ENCODE assay signal across 7 mouse cellular contexts in the genomic region with DNA sequence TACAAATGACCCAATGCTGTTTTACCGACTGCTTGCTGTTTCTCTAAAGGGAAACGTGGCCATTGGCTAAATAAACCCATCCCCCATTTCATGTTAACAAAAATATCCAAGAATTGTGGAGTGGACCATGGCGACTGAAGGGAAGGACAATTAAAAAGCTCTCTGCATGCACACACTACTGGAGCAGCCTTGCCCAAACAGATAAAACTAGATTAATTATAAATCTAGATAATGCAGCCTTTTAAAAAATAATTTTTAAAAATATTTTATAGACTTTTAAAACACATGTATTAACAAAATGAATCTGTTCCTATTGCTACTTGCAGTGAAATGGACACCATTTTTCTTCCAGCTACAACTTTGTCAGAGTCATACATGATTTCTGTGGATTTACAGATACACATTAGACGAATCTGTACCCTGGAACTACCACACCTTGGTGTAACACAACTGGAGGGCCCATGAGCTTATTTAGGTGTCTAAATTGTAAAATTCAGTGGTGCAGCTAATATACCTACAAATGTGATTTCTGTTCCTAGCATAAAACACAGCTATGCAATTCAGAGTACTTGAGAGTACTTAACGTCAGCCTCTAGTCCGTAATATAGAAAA. TPM values are rescaled to one million over a fixed set of nuclear protein-coding genes. Genes with fewer than 3 reads are reported as not detected.
DNase-seq lines count a peak whose midpoint lies in the region; ATAC-seq lines count a peak whose summit lies in the region.

No protein-coding gene starts in this region.

- peaks cover 21% of the 10 kb centered on the region for H3K4me1 ChIP-seq in lung, embryonic 15.5 days
- peaks cover 39% of the 10 kb centered on the region for H3K4me1 ChIP-seq in forebrain, embryonic 13.5 days
- H3K4me1 ChIP-seq in limb, embryonic 13.5 days, result peaks cover 11% of the 10 kb centered on the region
- no peaks in the 10 kb centered on the region for H3K4me1 ChIP-seq in stomach, embryonic 15.5 days

- no peak; the same call in 1 of the 2 replicates for ATAC-seq in lung, embryonic 15.5 days (ENCODE audit: borderline replicate concordance, extremely low read depth, low FRiP score, low TSS enrichment)
- ATAC-seq in forebrain, embryonic 13.5 days, result no peak
- ATAC-seq in limb, embryonic 13.5 days (ENCODE audit: low FRiP score, low read depth), result no peak; the same call in 1 of the 2 replicates
- ATAC-seq in stomach, embryonic 15.5 days (ENCODE audit: insufficient read depth, low FRiP score, low read depth), result no peak

- 23% methylated on average over 6 of the region's 6 CpGs for WGBS in lung, embryonic 15.5 days
- WGBS in forebrain, embryonic 13.5 days, result 18% methylated on average over 6 of the region's 6 CpGs
- WGBS in limb, embryonic 13.5 days, result 30% methylated on average over 6 of the region's 6 CpGs
- WGBS in stomach, embryonic 15.5 days, result 24% methylated on average over 6 of the region's 6 CpGs

- no peaks in the 10 kb centered on the region for H3K27me3 ChIP-seq in lung, embryonic 15.5 days
- H3K27me3 ChIP-seq in forebrain, embryonic 13.5 days, result no peaks in the 10 kb centered on the region
- H3K27me3 ChIP-seq in limb, embryonic 13.5 days, result no peaks in the 10 kb centered on the region
- H3K27me3 ChIP-seq in stomach, embryonic 15.5 days (replicated peaks), result no peaks in the 10 kb centered on the region

- peak overlapping the region; percentile 74 for H3K4me3 ChIP-seq in lung, embryonic 15.5 days
- peak overlapping the region; percentile 83 for H3K4me3 ChIP-seq in forebrain, embryonic 13.5 days
- H3K4me3 ChIP-seq in limb, embryonic 13.5 days, result peak overlapping the region; percentile 88
- peak overlapping the region; percentile 81; the same call in 1 of the 2 replicates for H3K4me3 ChIP-seq in stomach, embryonic 15.5 days (replicated peaks)

- H3K4me2 ChIP-seq in lung, embryonic 15.5 days, result peak overlapping the region; percentile 69
- peak overlapping the region; percentile 71 for H3K4me2 ChIP-seq in forebrain, embryonic 13.5 days
- H3K4me2 ChIP-seq in limb, embryonic 13.5 days (replicated peaks), result peak overlapping the region; percentile 74
- peak overlapping the region; percentile 78 for H3K4me2 ChIP-seq in stomach, embryonic 15.5 days

- no peaks in the 10 kb centered on the region for H3K9me3 ChIP-seq in lung, embryonic 15.5 days
- H3K9me3 ChIP-seq in forebrain, embryonic 13.5 days (replicated peaks), result no peaks in the 10 kb centered on the region
- no peaks in the 10 kb centered on the region for H3K9me3 ChIP-seq in limb, embryonic 13.5 days
- no peaks in the 10 kb centered on the region for H3K9me3 ChIP-seq in stomach, embryonic 15.5 days

- no peak overlapping the region for H3K9ac ChIP-seq in lung, embryonic 15.5 days
- no peak overlapping the region for H3K9ac ChIP-seq in forebrain, embryonic 13.5 days
- no peak overlapping the region for H3K9ac ChIP-seq in limb, embryonic 13.5 days
- no peak overlapping the region for H3K9ac ChIP-seq in stomach, embryonic 15.5 days

- peak overlapping the region; percentile 53 for H3K27ac ChIP-seq in lung, embryonic 15.5 days
- peak overlapping the region; percentile 99 for H3K27ac ChIP-seq in forebrain, embryonic 13.5 days
- H3K27ac ChIP-seq in limb, embryonic 13.5 days, result no peak overlapping the region
- peak overlapping the region; percentile 44; the same call in 1 of the 2 replicates for H3K27ac ChIP-seq in stomach, embryonic 15.5 days

- no peak for DNase-seq in lung, postnatal 14 days
- DNase-seq in ovary, postnatal 14 days (ENCODE audit: low spot score), result no peak
- no peak for DNase-seq in adrenal gland, adult 8-10 months

- H3K36me3 ChIP-seq in lung, embryonic 15.5 days, result no peaks in the 10 kb centered on the region
- peaks cover 2% of the 10 kb centered on the region; the same call in 1 of the 2 replicates for H3K36me3 ChIP-seq in forebrain, embryonic 13.5 days (ENCODE audit: poor library complexity, severe bottlenecking)
- H3K36me3 ChIP-seq in limb, embryonic 13.5 days, result no peaks in the 10 kb centered on the region; the same call in 1 of the 2 replicates
- H3K36me3 ChIP-seq in stomach, embryonic 15.5 days, result no peaks in the 10 kb centered on the region

RNA-seq across cellular contexts. Expression of gene Tmx4, which starts 0.5 kb away (rescaled TPM):
- 18.1 and 21.1 TPM in 2 replicates for polyA plus RNA-seq in lung, embryonic 15.5 days (2015; fragmentation: Nextera tagmentation; extraction: Ambion mirVana)
- 57.8 and 69.1 TPM in 2 replicates for polyA plus RNA-seq in forebrain, embryonic 13.5 days (2015; fragmentation: Nextera tagmentation; extraction: Ambion mirVana)
- 19.5 and 20.5 TPM in 2 replicates for polyA plus RNA-seq in limb, embryonic 13.5 days (2015; fragmentation: Nextera tagmentation; extraction: Ambion mirVana)
- 17.7 and 20.4 TPM in 2 replicates for polyA plus RNA-seq in stomach, embryonic 15.5 days (2015; fragmentation: Nextera tagmentation; extraction: Ambion mirVana)
- 10 to 100 TPM; 46.9 to 59.3 (median 54.2) TPM for total RNA-seq in adrenal gland, adult 8-10 months (2022)
